Mouse (Mus musculus): ENCODE results near the gene Agrp. TPM values are rescaled to one million over a fixed set of nuclear protein-coding genes. Genes with fewer than 3 reads are reported as not detected.
A peak's percentile ranks its signal among the peaks of the same experiment; 100 is the strongest.

Gene Agrp
- total and polyA plus RNA-seq, 3 experiments = not detected

DNA sequence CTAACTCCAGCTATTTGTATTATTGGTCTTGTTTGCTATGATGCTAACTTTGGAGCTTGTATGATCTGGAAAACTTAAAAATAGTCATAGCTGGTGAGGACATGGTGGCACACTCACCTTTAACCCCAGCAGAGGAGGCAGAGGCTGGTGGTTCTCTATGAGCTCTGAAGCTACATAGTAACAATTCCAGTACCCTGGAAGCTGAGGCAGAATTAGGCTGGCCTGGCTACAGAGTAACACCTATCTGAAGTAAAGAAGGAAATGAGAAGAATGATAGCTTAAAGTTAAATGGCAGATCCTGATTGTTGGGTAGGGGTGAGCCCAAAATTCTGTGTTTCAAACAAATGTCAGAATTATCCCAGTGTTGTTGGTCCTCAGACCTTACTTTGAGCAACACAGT lies 20.4 kb upstream of the Agrp start:
- Histone ChIP-seq H3K36me3 (replicated peaks) (peaks cover 67% of the 10 kb centered on the region), H3K4me3 (ENCODE audit: low read depth, low read length) (no peak overlapping the region), H3K4me1 (ENCODE audit: insufficient read depth, low read depth, low read length) (no peaks in the 10 kb centered on the region), H3K9me3 (replicated peaks) (no peaks in the 10 kb centered on the region), H3K27me3 (ENCODE audit: insufficient read depth, low read length) (no peaks in the 10 kb centered on the region)
- ATAC-seq (ENCODE audit: extremely low read depth, insufficient number of reproducible peaks, low FRiP score, poor library complexity, severe bottlenecking) (no peak), DNase-seq (ENCODE audit: low spot score) (no peak)
- TF ChIP-seq GATA2 (IDR thresholded peaks at IDR 0.05; ENCODE audit: borderline replicate concordance, low read depth, low read length) = no peak
- TF ChIP-seq TAL1 (conservative IDR thresholded peaks at IDR 0.05; ENCODE audit: low read depth, low read length) = no peak
- TF ChIP-seq CTCF (IDR thresholded peaks at IDR 0.05; ENCODE audit: low read depth, low read length) = no peak
- TF ChIP-seq POLR2AphosphoS5 (IDR thresholded peaks at IDR 0.05; ENCODE audit: insufficient replicate concordance, low read depth, low read length) = no peak

DNA sequence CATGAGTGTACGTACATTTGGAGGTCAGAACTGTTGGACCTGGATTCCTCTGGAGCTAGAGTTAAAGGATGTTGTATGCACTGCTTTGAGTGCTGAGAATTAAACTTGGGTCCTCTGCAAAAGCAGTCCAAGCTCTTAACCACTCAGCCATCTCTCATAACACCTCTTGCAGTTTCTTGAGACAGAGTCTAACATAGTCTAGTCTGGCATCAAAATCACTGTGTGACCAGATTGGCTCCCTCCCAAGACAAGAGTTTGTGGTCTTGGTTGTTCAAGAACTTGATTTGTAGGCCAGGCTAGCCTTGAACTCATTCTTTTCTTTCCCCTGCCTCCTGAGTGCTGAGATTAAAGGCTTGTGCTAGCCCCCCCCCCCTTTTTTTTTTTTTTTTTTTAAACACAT lies 11.7 kb upstream of the Agrp start:
- H3K36me3 ChIP-seq (replicated peaks) = peaks cover 77% of the 10 kb centered on the region
- H3K4me1 ChIP-seq (ENCODE audit: insufficient read depth, low read depth, low read length) = peaks cover 8% of the 10 kb centered on the region
- H3K4me3 ChIP-seq (ENCODE audit: low read depth, low read length) = no peak overlapping the region
- no peaks in the 10 kb centered on the region for H3K9me3 ChIP-seq (replicated peaks)
- H3K27me3 ChIP-seq (ENCODE audit: insufficient read depth, low read length) = no peaks in the 10 kb centered on the region
- TF ChIP-seq GATA1 (IDR thresholded peaks at IDR 0.05; ENCODE audit: borderline replicate concordance, low read length) (no peak), POLR2AphosphoS5 (IDR thresholded peaks at IDR 0.05; ENCODE audit: insufficient replicate concordance, low read depth, low read length) (no peak)
- ATAC-seq (ENCODE audit: extremely low read depth, insufficient number of reproducible peaks, low FRiP score, poor library complexity, severe bottlenecking) (no peak), DNase-seq (ENCODE audit: low spot score) (no peak)

GRCm38 (mm10) chr8:105645205-105645604 lies 8.0 kb upstream of the Agrp start:
- no peak overlapping the region for H3K4me3 ChIP-seq (ENCODE audit: low read depth, low read length)
- peaks cover 59% of the 10 kb centered on the region for H3K36me3 ChIP-seq (replicated peaks)
- DNase-seq (ENCODE audit: low spot score) = no peak
- H3K27me3 ChIP-seq (ENCODE audit: insufficient read depth, low read length) = no peaks in the 10 kb centered on the region
- TF ChIP-seq GATA2 (IDR thresholded peaks at IDR 0.05; ENCODE audit: borderline replicate concordance, low read depth, low read length) (no peak), CTCF (IDR thresholded peaks at IDR 0.05; ENCODE audit: low read depth, low read length) (no peak), GATA1 (IDR thresholded peaks at IDR 0.05; ENCODE audit: borderline replicate concordance, low read length) (no peak), TAL1 (conservative IDR thresholded peaks at IDR 0.05; ENCODE audit: low read depth, low read length) (no peak), POLR2AphosphoS5 (IDR thresholded peaks at IDR 0.05; ENCODE audit: insufficient replicate concordance, low read depth, low read length) (no peak)
- no peaks in the 10 kb centered on the region for H3K9me3 ChIP-seq (replicated peaks)
- peaks cover 9% of the 10 kb centered on the region; the same call in 1 of the 2 replicates for H3K4me1 ChIP-seq (ENCODE audit: insufficient read depth, low read depth, low read length)
- ATAC-seq (ENCODE audit: extremely low read depth, insufficient number of reproducible peaks, low FRiP score, poor library complexity, severe bottlenecking) = no peak

DNA sequence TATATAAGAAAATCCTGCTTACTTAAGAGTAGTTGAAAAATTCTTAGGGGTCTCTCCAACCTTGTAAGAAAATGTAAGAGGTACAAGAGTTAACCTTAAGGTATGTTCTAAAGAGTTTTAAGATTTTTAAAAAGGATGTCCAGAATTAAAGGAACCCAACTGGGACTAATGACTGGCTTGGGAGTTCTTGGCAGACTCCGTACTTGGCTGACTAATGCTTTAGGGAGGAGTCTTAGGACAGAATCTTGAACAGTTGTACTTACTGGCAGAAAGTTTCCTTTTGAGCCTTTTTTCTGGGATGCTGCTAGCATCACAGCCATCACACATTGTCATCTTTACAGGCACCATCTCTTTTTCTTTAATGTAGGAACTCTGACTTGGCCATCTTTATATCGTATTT lies 3.3 kb upstream of the Agrp start:
- DNase-seq (ENCODE audit: low spot score) = no peak
- TF ChIP-seq POLR2AphosphoS5 (IDR thresholded peaks at IDR 0.05; ENCODE audit: insufficient replicate concordance, low read depth, low read length) (no peak), GATA2 (IDR thresholded peaks at IDR 0.05; ENCODE audit: borderline replicate concordance, low read depth, low read length) (no peak), GATA1 (IDR thresholded peaks at IDR 0.05; ENCODE audit: borderline replicate concordance, low read length) (no peak), TAL1 (conservative IDR thresholded peaks at IDR 0.05; ENCODE audit: low read depth, low read length) (no peak), CTCF (IDR thresholded peaks at IDR 0.05; ENCODE audit: low read depth, low read length) (no peak)
- no peak overlapping the region for H3K4me3 ChIP-seq (ENCODE audit: low read depth, low read length)
- no peaks in the 10 kb centered on the region for H3K27me3 ChIP-seq (ENCODE audit: insufficient read depth, low read length)
- H3K36me3 ChIP-seq (replicated peaks) = peaks cover 37% of the 10 kb centered on the region
- no peak for ATAC-seq (ENCODE audit: extremely low read depth, insufficient number of reproducible peaks, low FRiP score, poor library complexity, severe bottlenecking)
- peaks cover 32% of the 10 kb centered on the region for H3K4me1 ChIP-seq (ENCODE audit: insufficient read depth, low read depth, low read length)
- no peaks in the 10 kb centered on the region for H3K9me3 ChIP-seq (replicated peaks)

- DNase-seq (ENCODE audit: low spot score) (no peak), ATAC-seq (ENCODE audit: extremely low read depth, insufficient number of reproducible peaks, low FRiP score, poor library complexity, severe bottlenecking) (no peak)
- Histone ChIP-seq H3K36me3 (replicated peaks) (peaks cover 32% of the 10 kb centered on the region), H3K9me3 (replicated peaks) (no peaks in the 10 kb centered on the region), H3K27me3 (ENCODE audit: insufficient read depth, low read length) (no peaks in the 10 kb centered on the region), H3K4me3 (ENCODE audit: low read depth, low read length) (no peak overlapping the region), H3K4me1 (ENCODE audit: insufficient read depth, low read depth, low read length) (peaks cover 39% of the 10 kb centered on the region)
- TF ChIP-seq POLR2AphosphoS5 (IDR thresholded peaks at IDR 0.05; ENCODE audit: insufficient replicate concordance, low read depth, low read length) = no peak
- TF ChIP-seq GATA1 (IDR thresholded peaks at IDR 0.05; ENCODE audit: borderline replicate concordance, low read length) = no peak
- no peak for TF ChIP-seq GATA2 (IDR thresholded peaks at IDR 0.05; ENCODE audit: borderline replicate concordance, low read depth, low read length)
- no peak for TF ChIP-seq CTCF (IDR thresholded peaks at IDR 0.05; ENCODE audit: low read depth, low read length)
- no peak for TF ChIP-seq TAL1 (conservative IDR thresholded peaks at IDR 0.05; ENCODE audit: low read depth, low read length)
Measured at GRCm38 (mm10) chr8:105639835-105640234, 2.6 kb upstream of the Agrp start.

DNA sequence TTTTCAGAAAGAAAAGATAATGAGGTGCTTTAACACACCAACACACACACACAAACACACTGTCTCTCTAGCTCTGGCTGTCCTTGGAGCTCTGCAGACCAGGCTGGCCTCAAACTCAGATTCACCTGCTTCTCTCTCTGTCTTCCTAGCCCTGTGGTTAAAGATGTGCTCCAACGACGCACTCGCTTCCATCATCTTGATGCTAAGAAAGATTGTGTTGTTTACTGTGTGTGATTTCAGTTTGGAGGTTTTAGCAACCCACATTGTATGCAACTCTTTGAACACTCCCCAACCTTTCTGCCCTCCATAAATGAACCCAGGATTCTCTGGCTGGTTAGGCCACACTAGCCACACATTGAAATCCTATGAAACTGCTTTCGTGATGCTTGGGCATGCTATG lies 1.3 kb upstream of the Agrp start:
- Histone ChIP-seq H3K4me3 (ENCODE audit: low read depth, low read length) (peak overlapping the region; percentile 90; the same call in 1 of the 2 replicates), H3K4me1 (ENCODE audit: insufficient read depth, low read depth, low read length) (peaks cover 44% of the 10 kb centered on the region), H3K27me3 (ENCODE audit: insufficient read depth, low read length) (no peaks in the 10 kb centered on the region), H3K36me3 (replicated peaks) (peaks cover 29% of the 10 kb centered on the region), H3K9me3 (replicated peaks) (no peaks in the 10 kb centered on the region)
- ATAC-seq (ENCODE audit: extremely low read depth, insufficient number of reproducible peaks, low FRiP score, poor library complexity, severe bottlenecking) (no peak), DNase-seq (ENCODE audit: low spot score) (no peak)
- TF ChIP-seq POLR2AphosphoS5 (IDR thresholded peaks at IDR 0.05; ENCODE audit: insufficient replicate concordance, low read depth, low read length) = no peak
- no peak for TF ChIP-seq CTCF (IDR thresholded peaks at IDR 0.05; ENCODE audit: low read depth, low read length)
- no peak for TF ChIP-seq GATA2 (IDR thresholded peaks at IDR 0.05; ENCODE audit: borderline replicate concordance, low read depth, low read length)
- no peak for TF ChIP-seq GATA1 (IDR thresholded peaks at IDR 0.05; ENCODE audit: borderline replicate concordance, low read length)
- TF ChIP-seq TAL1 (conservative IDR thresholded peaks at IDR 0.05; ENCODE audit: low read depth, low read length) = no peak

GRCm38 (mm10) chr8:105637601-105638041 lies 428 bp upstream of the Agrp start:
- no peak for DNase-seq (ENCODE audit: low spot score)
- Histone ChIP-seq H3K27me3 (ENCODE audit: insufficient read depth, low read length) (no peaks in the 10 kb centered on the region), H3K36me3 (replicated peaks) (peaks cover 27% of the 10 kb centered on the region), H3K4me3 (ENCODE audit: low read depth, low read length) (peak overlapping the region; percentile 90), H3K4me1 (ENCODE audit: insufficient read depth, low read depth, low read length) (peaks cover 47% of the 10 kb centered on the region), H3K9me3 (replicated peaks) (no peaks in the 10 kb centered on the region)
- TF ChIP-seq TAL1 (conservative IDR thresholded peaks at IDR 0.05; ENCODE audit: low read depth, low read length) (no peak), CTCF (IDR thresholded peaks at IDR 0.05; ENCODE audit: low read depth, low read length) (no peak), GATA1 (IDR thresholded peaks at IDR 0.05; ENCODE audit: borderline replicate concordance, low read length) (no peak), POLR2AphosphoS5 (IDR thresholded peaks at IDR 0.05; ENCODE audit: insufficient replicate concordance, low read depth, low read length) (no peak), GATA2 (IDR thresholded peaks at IDR 0.05; ENCODE audit: borderline replicate concordance, low read depth, low read length) (no peak)
- ATAC-seq (ENCODE audit: extremely low read depth, insufficient number of reproducible peaks, low FRiP score, poor library complexity, severe bottlenecking) = no peak; the same call in 1 of the 2 replicates
